Mouse (Mus musculus) brain, embryonic 14.5 days (tissue): ENCODE results near the gene Bcl2l14. TPM values are rescaled to one million over a fixed set of nuclear protein-coding genes. Genes with fewer than 3 reads are reported as not detected.
A peak's percentile ranks its signal among the peaks of the same experiment; 100 is the strongest.

ENCODE experiments used
- DNase-seq: peaks from one replicate; pipeline ENCODE4 v3.0.0-alpha.2; 2011; ENCODE audit warnings: low read depth
- CTCF ChIP-seq: fragments of 200-500 bp; IDR thresholded peaks from 2 replicates; pipeline ENCODE4 v1.5.1; 2012; ENCODE audit warnings: inconsistent platforms, mild to moderate bottlenecking, moderate library complexity, borderline replicate concordance; ENCODE audit not compliant: insufficient read depth, insufficient read length; ENCODE audit errors: extremely low read depth
- POLR2A ChIP-seq: fragments of 200-500 bp; IDR thresholded peaks from 2 replicates; pipeline ENCODE4 v1.6.1; 2012; ENCODE audit warnings: mild to moderate bottlenecking, inconsistent platforms, borderline replicate concordance; ENCODE audit not compliant: poor library complexity, insufficient read depth, insufficient read length, severe bottlenecking; ENCODE audit errors: extremely low read depth
- polyA plus RNA-seq: library from polyadenylated mRNA; depleted of rRNA; stranded (reverse); fragments of >200 nt; gene quantifications from 2 replicates; pipeline ENCODE4 v1.2.3, GENCODE M21; 2012; rRNA removed

Gene Bcl2l14
- not detected in 2 replicates for polyA plus RNA-seq

GRCm38 (mm10) chr6:134396018-134396417, at the start of gene Bcl2l14:
TSS of gene Bcl2l14 (plus strand) at chr6:134396318.
- TF ChIP-seq CTCF (no peak), POLR2A (no peak)
- no peak for DNase-seq

- TF ChIP-seq POLR2A: no peak
- no peak for TF ChIP-seq CTCF
- no peak for DNase-seq
These were observed 47.5 kb upstream of the Bcl2l14 start for GRCm38 (mm10) chr6:134348526-134349067.

- no peak for DNase-seq
- TF ChIP-seq CTCF: no peak
- TF ChIP-seq POLR2A: no peak
These were observed 43.2 kb upstream of the Bcl2l14 start for GRCm38 (mm10) chr6:134352881-134353280.

- no peak for DNase-seq
- no peak for TF ChIP-seq POLR2A
- no peak for TF ChIP-seq CTCF
These were observed 42.4 kb upstream of the Bcl2l14 start for GRCm38 (mm10) chr6:134353751-134354150.

- TF ChIP-seq POLR2A: no peak
- TF ChIP-seq CTCF: no peak
- DNase-seq: no peak
These were observed 38.5 kb upstream of the Bcl2l14 start for GRCm38 (mm10) chr6:134357570-134357969.

- no peak for DNase-seq
- no peak for TF ChIP-seq CTCF
- TF ChIP-seq POLR2A: no peak
These were observed 36.0 kb upstream of the Bcl2l14 start for GRCm38 (mm10) chr6:134360079-134360478.

- TF ChIP-seq CTCF (no peak), POLR2A (no peak)
- no peak for DNase-seq
These were observed 31.5 kb upstream of the Bcl2l14 start for GRCm38 (mm10) chr6:134364644-134365043.

GRCm38 (mm10) chr6:134365952-134366351, 30.2 kb upstream of the Bcl2l14 start:
- DNase-seq: no peak
- TF ChIP-seq CTCF (no peak), POLR2A (no peak)

- TF ChIP-seq CTCF (no peak), POLR2A (no peak)
- DNase-seq: no peak
These were observed 29.5 kb upstream of the Bcl2l14 start for GRCm38 (mm10) chr6:134366366-134367351.

- TF ChIP-seq POLR2A (no peak), CTCF (no peak)
- no peak for DNase-seq
These were observed 28.5 kb upstream of the Bcl2l14 start for GRCm38 (mm10) chr6:134367366-134368281.

- DNase-seq: no peak
- no peak for TF ChIP-seq POLR2A
These were observed 23.2 kb upstream of the Bcl2l14 start for GRCm38 (mm10) chr6:134372946-134373345.

- DNase-seq: peak; percentile 24
- TF ChIP-seq CTCF (no peak), POLR2A (no peak)
These were observed 18.9 kb upstream of the Bcl2l14 start for GRCm38 (mm10) chr6:134377201-134377600.

GRCm38 (mm10) chr6:134377856-134378255, 18.3 kb upstream of the Bcl2l14 start:
- no peak for TF ChIP-seq POLR2A
- TF ChIP-seq CTCF: no peak
- no peak for DNase-seq
